Mouse (Mus musculus): Measurements from ENCODE around the gene Frmd7. TPM values are rescaled to one million over a fixed set of nuclear protein-coding genes. Genes with fewer than 3 reads are reported as not detected.

Frmd7 gene
- total RNA-seq, 4 experiments from 2014 or later, result 0.11 to 0.35 (median 0.25) TPM; not detected in 1

DNA sequence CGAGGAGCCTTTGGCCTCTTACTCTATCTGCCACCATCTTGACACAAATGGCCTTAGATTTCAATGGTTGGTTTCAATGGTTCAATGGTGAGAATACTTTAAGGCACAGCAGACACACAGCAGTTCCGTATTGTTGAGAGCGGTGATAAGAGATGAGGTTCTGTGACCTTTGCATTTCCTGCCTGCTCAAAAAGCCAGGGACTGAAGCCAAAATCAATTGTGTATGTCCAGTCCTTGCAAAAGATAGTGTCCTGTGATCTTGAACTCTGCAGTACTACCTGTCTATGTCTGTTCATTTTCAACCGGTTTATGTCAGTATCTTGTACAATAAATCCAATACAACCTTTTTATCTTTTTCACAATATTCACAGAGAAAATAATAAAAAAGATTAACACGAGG lies 77.8 kb downstream of the Frmd7 start:
- DNase-seq (ENCODE audit: low spot score), result no peak

DNA sequence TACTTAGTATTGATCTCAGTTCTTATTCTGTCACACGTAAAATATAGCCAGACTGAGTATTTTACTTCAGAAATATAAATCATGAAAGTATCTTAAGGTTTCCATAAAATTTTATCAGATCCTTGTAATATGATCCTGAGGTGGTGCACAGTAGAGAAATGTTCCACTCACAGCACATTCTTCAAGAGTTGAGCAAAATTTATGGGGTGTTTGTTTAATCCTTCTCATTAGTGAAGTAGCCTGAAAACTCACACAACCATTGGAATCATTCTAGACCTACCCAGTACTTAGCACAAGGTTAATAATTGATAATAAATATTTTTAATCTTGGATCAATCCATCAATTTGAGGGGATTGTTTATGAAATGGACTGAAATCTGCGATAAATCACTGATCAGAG lies 78.7 kb downstream of the Frmd7 start:
- DNase-seq (ENCODE audit: low spot score), result no peak

DNA sequence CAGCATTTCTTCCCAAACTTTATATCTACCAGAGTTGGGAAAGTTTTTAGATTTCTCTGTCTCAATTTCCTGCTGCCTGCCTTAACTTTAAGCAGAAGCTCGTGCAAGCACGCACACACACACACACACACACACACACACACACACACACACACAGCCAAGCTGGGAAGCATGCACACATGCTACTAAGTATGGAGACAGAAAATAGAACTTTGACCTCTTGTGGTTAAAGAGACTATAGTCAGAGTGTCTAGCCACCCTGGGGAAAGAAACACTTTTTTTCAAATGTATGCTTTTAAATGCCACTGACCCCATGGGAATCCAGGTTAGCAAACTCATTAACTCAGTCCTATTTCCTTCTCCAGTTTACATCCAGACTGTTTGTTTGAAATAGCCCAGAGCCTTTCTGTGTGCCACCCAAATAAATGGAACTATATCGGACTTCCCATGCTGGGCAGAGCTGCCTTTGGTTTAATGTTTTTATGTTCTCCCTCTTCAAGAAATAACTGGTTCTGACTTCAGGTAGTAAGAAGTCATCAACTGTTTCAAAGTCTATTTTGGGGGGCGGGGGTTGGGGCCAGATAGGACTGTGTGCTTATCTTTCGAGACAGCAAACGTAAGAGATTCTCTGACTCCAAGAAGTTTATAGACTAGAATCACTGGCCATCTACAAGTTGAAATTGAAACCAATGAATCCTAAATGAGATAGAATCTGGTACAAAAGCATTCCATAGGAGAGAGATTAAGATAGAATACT lies 91.9 kb downstream of the Frmd7 start:
- no peak for DNase-seq (ENCODE audit: low spot score)

Other genes starting within 250 kb of the Frmd7 start
- 1 to 10 TPM; 1.3 to 2.7 (median 1.9) TPM for gene Stk26, start 101.7 kb downstream of the Frmd7 start, total RNA-seq (2022)
- gene Rap2c, start 75.3 kb upstream of the Frmd7 start, total RNA-seq (2022), result 10 to 100 TPM; 17.9 to 25.3 (median 22.0) TPM

Measured in heart, adult 8-10 months (tissue).